Mouse (Mus musculus): ENCODE measurements around the gene Polrmt. TPM values are rescaled to one million over a fixed set of nuclear protein-coding genes. Genes with fewer than 3 reads are reported as not detected.

Polrmt gene
- total and polyA plus RNA-seq, 2 experiments: 7.7 to 42.4 TPM

DNA sequence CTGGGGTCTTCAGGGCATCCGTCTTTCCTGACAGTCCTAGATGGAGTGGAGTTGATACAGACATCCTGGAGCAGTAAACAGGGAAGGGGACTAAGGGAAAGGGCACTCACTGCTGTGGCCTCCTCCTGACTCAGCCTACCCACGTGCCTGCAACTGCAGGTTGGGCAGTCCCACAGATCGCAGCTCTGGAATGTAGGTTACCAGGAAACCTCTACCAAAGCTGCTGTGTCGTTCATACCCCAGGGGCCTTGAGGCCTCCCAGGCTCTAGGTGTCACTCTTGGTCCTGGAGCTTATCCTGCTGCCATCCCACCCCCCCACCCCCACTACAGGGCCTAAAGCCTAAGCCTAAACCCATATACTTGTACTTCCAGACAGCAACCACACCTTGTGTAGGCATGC, 38.6 kb downstream of the Polrmt start:
- Histone ChIP-seq H3K4me3 (ENCODE audit: insufficient read depth, low read depth, low read length) (no peak overlapping the region), H3K27me3 (ENCODE audit: control insufficient read depth, insufficient read depth, low read length) (no peaks in the 10 kb centered on the region), H3K9ac (ENCODE audit: low read depth, low read length) (no peak overlapping the region), H3K4me1 (ENCODE audit: control insufficient read depth, insufficient read depth, low read length) (peaks cover 26% of the 10 kb centered on the region), H3K27ac (replicated peaks; ENCODE audit: insufficient read depth, low read depth, low read length) (no peak overlapping the region), H3K36me3 (ENCODE audit: control insufficient read depth, insufficient read depth, low read length) (peaks cover 3% of the 10 kb centered on the region; the same call in 1 of the 2 replicates), H3K79me2 (ENCODE audit: control insufficient read depth, insufficient read depth, low read length) (peaks cover 31% of the 10 kb centered on the region)
- no peak for DNase-seq (ENCODE audit: extremely low read depth, low read depth, low spot score)
- no peak for TF ChIP-seq CTCF (IDR thresholded peaks at IDR 0.05; ENCODE audit: low read depth, low read length)
- no peak for TF ChIP-seq POLR2A (IDR thresholded peaks at IDR 0.05; ENCODE audit: extremely low read depth, insufficient read depth, low read length)
- WGBS: 36% methylated on average over 4 of the region's 4 CpGs

- Histone ChIP-seq H3K36me3 (ENCODE audit: control insufficient read depth, insufficient read depth, low read length) (peaks cover 3% of the 10 kb centered on the region; the same call in 1 of the 2 replicates), H3K79me2 (ENCODE audit: control insufficient read depth, insufficient read depth, low read length) (peaks cover 31% of the 10 kb centered on the region), H3K27me3 (ENCODE audit: control insufficient read depth, insufficient read depth, low read length) (no peaks in the 10 kb centered on the region), H3K4me1 (ENCODE audit: control insufficient read depth, insufficient read depth, low read length) (peaks cover 26% of the 10 kb centered on the region), H3K4me3 (ENCODE audit: insufficient read depth, low read depth, low read length) (no peak overlapping the region), H3K27ac (replicated peaks; ENCODE audit: insufficient read depth, low read depth, low read length) (peak overlapping the region; percentile 13), H3K9ac (ENCODE audit: low read depth, low read length) (peak overlapping the region; percentile 31; the same call in 1 of the 2 replicates)
- TF ChIP-seq CTCF (IDR thresholded peaks at IDR 0.05; ENCODE audit: low read depth, low read length) (no peak), POLR2A (IDR thresholded peaks at IDR 0.05; ENCODE audit: extremely low read depth, insufficient read depth, low read length) (no peak)
- 32% methylated on average over 1 of the region's 1 CpGs for whole genome bisulfite sequencing
- DNase-seq (ENCODE audit: extremely low read depth, low read depth, low spot score): peak; percentile 30
These were observed 39.2 kb downstream of the Polrmt start for GRCm38 (mm10) chr10:79707162-79707561.

- Histone ChIP-seq H3K9ac (ENCODE audit: low read depth, low read length) (peak overlapping the region; percentile 44), H3K4me1 (ENCODE audit: control insufficient read depth, insufficient read depth, low read length) (peaks cover 31% of the 10 kb centered on the region), H3K36me3 (ENCODE audit: control insufficient read depth, insufficient read depth, low read length) (peaks cover 3% of the 10 kb centered on the region; the same call in 1 of the 2 replicates), H3K27me3 (ENCODE audit: control insufficient read depth, insufficient read depth, low read length) (no peaks in the 10 kb centered on the region), H3K79me2 (ENCODE audit: control insufficient read depth, insufficient read depth, low read length) (peaks cover 31% of the 10 kb centered on the region), H3K27ac (replicated peaks; ENCODE audit: insufficient read depth, low read depth, low read length) (peak overlapping the region; percentile 56), H3K4me3 (ENCODE audit: insufficient read depth, low read depth, low read length) (no peak overlapping the region)
- peak; percentile 83 for DNase-seq (ENCODE audit: extremely low read depth, low read depth, low spot score)
- 25% methylated on average over 5 of the region's 5 CpGs for WGBS
- TF ChIP-seq CTCF (IDR thresholded peaks at IDR 0.05; ENCODE audit: low read depth, low read length): no peak
- no peak for TF ChIP-seq POLR2A (IDR thresholded peaks at IDR 0.05; ENCODE audit: extremely low read depth, insufficient read depth, low read length)
These were observed 39.8 kb downstream of the Polrmt start for GRCm38 (mm10) chr10:79706406-79707094.

DNA sequence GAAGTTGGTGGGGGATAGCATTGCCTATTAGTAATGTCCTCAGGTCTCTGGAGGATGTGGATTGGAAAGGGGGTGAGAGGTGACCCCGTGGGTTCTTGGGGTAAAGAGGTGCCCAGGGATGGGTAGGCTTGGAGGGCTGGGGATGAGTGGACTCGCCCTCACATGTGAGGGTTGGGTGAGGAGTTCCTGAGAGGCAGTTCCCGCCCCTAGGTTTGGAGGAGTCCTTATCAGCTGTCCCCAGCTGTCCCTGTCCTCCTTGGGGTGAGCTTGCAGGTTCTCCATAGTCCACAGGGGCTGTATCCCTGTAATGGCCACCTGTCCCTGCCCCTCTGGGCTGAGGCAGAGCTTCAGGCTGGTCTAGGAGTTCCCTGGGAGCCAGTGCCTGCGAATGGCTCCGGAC, 40.4 kb downstream of the Polrmt start:
- H3K9ac ChIP-seq (ENCODE audit: low read depth, low read length): peak overlapping the region; percentile 44
- H3K36me3 ChIP-seq (ENCODE audit: control insufficient read depth, insufficient read depth, low read length): peaks cover 3% of the 10 kb centered on the region; the same call in 1 of the 2 replicates
- H3K27ac ChIP-seq (replicated peaks; ENCODE audit: insufficient read depth, low read depth, low read length): peak overlapping the region; percentile 56
- peaks cover 36% of the 10 kb centered on the region for H3K4me1 ChIP-seq (ENCODE audit: control insufficient read depth, insufficient read depth, low read length)
- H3K27me3 ChIP-seq (ENCODE audit: control insufficient read depth, insufficient read depth, low read length): no peaks in the 10 kb centered on the region
- peaks cover 31% of the 10 kb centered on the region for H3K79me2 ChIP-seq (ENCODE audit: control insufficient read depth, insufficient read depth, low read length)
- TF ChIP-seq CTCF (IDR thresholded peaks at IDR 0.05; ENCODE audit: low read depth, low read length) (no peak), POLR2A (IDR thresholded peaks at IDR 0.05; ENCODE audit: extremely low read depth, insufficient read depth, low read length) (no peak)
- no peak for DNase-seq (ENCODE audit: extremely low read depth, low read depth, low spot score)
- 43% methylated on average over 5 of the region's 5 CpGs for WGBS
- H3K4me3 ChIP-seq (ENCODE audit: insufficient read depth, low read depth, low read length): no peak overlapping the region; the same call in 1 of the 2 replicates

DNA sequence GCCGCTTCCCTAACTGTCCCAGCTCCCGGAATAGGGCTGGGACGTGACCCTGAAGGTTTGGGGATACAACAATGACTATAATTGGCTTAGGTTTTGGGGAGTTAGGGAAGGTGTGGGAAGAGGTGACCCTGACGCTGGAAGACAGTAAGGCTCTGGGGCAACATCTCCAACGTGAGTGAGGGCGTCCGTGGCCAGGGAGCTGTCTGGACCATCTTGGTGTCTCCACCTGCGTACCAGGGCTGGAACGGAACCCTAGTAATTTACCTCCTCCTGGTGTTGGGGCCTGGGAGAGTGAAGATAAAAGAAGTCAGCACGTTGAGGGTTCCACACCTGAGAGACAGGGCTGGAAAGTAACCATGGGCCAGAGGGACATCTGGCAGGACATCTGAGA, 41.4 kb downstream of the Polrmt start:
- Histone ChIP-seq H3K79me2 (ENCODE audit: control insufficient read depth, insufficient read depth, low read length) (peaks cover 31% of the 10 kb centered on the region), H3K4me1 (ENCODE audit: control insufficient read depth, insufficient read depth, low read length) (peaks cover 37% of the 10 kb centered on the region), H3K4me3 (ENCODE audit: insufficient read depth, low read depth, low read length) (peak overlapping the region; percentile 93), H3K36me3 (ENCODE audit: control insufficient read depth, insufficient read depth, low read length) (no peaks in the 10 kb centered on the region), H3K27ac (replicated peaks; ENCODE audit: insufficient read depth, low read depth, low read length) (peak overlapping the region; percentile 92), H3K9ac (ENCODE audit: low read depth, low read length) (peak overlapping the region; percentile 96), H3K27me3 (ENCODE audit: control insufficient read depth, insufficient read depth, low read length) (no peaks in the 10 kb centered on the region)
- no peak for DNase-seq (ENCODE audit: extremely low read depth, low read depth, low spot score)
- TF ChIP-seq CTCF (IDR thresholded peaks at IDR 0.05; ENCODE audit: low read depth, low read length) (no peak), POLR2A (IDR thresholded peaks at IDR 0.05; ENCODE audit: extremely low read depth, insufficient read depth, low read length) (no peak)
- WGBS: 2% methylated on average over 10 of the region's 10 CpGs
